Mouse (Mus musculus): ENCODE data around the gene Bnip3.

DNA sequence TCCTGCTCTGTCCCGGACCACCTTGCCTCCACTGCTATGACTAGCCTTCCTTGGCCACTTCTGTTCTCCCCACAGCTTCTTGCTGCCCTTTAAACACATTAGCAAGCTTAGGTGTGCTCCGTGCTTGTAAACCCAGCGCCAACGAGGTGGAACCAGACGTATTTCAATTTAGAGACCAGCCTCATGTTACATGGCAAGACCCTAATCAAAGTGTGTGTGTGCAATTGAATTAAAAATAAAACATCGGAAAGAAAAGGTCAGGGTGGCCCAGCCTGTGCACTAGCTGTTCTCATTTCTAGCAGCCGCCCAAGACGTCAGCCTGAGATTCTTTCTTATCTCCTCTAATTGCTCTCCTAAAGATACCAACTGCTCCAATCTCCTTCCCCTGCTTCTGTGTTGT lies 64.2 kb downstream of the Bnip3 start:
- TF ChIP-seq CTCF (IDR thresholded peaks at IDR 0.05; ENCODE audit: low read depth, low read length) (no peak), GATA1 (IDR thresholded peaks at IDR 0.05; ENCODE audit: borderline replicate concordance, low read length) (no peak), POLR2AphosphoS5 (IDR thresholded peaks at IDR 0.05; ENCODE audit: insufficient replicate concordance, low read depth, low read length) (no peak)

All from G1E (cell line).